Mouse (Mus musculus) midbrain, embryonic 16.5 days (tissue): ENCODE measurements around the gene Cbln1. TPM values are rescaled to one million over a fixed set of nuclear protein-coding genes. Genes with fewer than 3 reads are reported as not detected.
A peak's percentile ranks its signal among the peaks of the same experiment; 100 is the strongest.

ENCODE experiments used
- ATAC-seq: fragments of 200-750 bp; cut with Nextera tagmentation; 2 replicates; pipeline ENCODE4 v1.8.0; 2017; ENCODE audit warnings: moderate TSS enrichment
- H3K27ac ChIP-seq: fragments of 300-500 bp; sonication (generic); 2 replicates; pipeline ENCODE4 v1.5.1; 2014; ENCODE audit warnings: mild to moderate bottlenecking, low read length, mixed read lengths
- H3K27me3 ChIP-seq: fragments of 300-500 bp; sonication (generic); 2 replicates; pipeline ENCODE4 v1.6.1; 2014; ENCODE audit warnings: low read depth, low read length, mixed read lengths; ENCODE audit not compliant: control insufficient read depth, insufficient read depth
- H3K36me3 ChIP-seq: fragments of 300-500 bp; sonication (generic); 2 replicates; pipeline ENCODE4 v1.6.1; 2014; ENCODE audit warnings: mild to moderate bottlenecking, low read length, moderate library complexity, mixed read lengths; ENCODE audit not compliant: control insufficient read depth, insufficient read depth
- H3K4me1 ChIP-seq: fragments of 300-500 bp; sonication (generic); 2 replicates; pipeline ENCODE4 v1.6.1; 2014; ENCODE audit warnings: mild to moderate bottlenecking, low read length, mixed read lengths; ENCODE audit not compliant: control insufficient read depth, insufficient read depth
- H3K4me2 ChIP-seq: fragments of 300-500 bp; sonication (generic); 2 replicates; pipeline ENCODE4 v1.6.1; 2014; ENCODE audit warnings: mild to moderate bottlenecking, low read length, mixed read lengths
- H3K4me3 ChIP-seq: fragments of 300-500 bp; sonication (generic); 2 replicates; pipeline ENCODE4 v1.5.1; 2014; ENCODE audit warnings: low read depth, mild to moderate bottlenecking, low read length, moderate library complexity, mixed read lengths
- H3K9ac ChIP-seq: fragments of 300-500 bp; sonication (generic); 2 replicates; pipeline ENCODE4 v1.6.1; 2014; ENCODE audit warnings: low read depth, low read length, mixed read lengths
- H3K9me3 ChIP-seq: fragments of 300-500 bp; sonication (generic); replicated peaks from 2 replicates; pipeline ENCODE4 v1.6.1; 2014; ENCODE audit warnings: mild to moderate bottlenecking, low read length, mixed read lengths; ENCODE audit not compliant: control insufficient read depth, poor library complexity, severe bottlenecking
- whole genome bisulfite sequencing: fragments of 180-500 bp; shearing (Covaris S2); extraction: QIAGEN DNeasy Blood & Tissue Kit; methylation state at CpG from one replicate; pipeline ENCODE4 v1.1.7; 2014; 5-methylcytosine and 5-hydroxymethylcytosine counted together
- polyA plus RNA-seq: library from polyadenylated mRNA; unstranded; fragments of >200 nt; fragmentation: Nextera tagmentation; extraction: Ambion mirVana; gene quantifications from 2 replicates; pipeline ENCODE4 v1.2.1, GENCODE M21; 2015

Cbln1 gene
- 16.7 and 19.9 TPM in 2 replicates for polyA plus RNA-seq

- H3K9ac ChIP-seq = peak within 1 kb of the TSS; percentile 74
- peak; percentile 94 for ATAC-seq
Observed at GRCm38 (mm10) chr8:87472271-87473236, at the start of gene Cbln1. TSS of gene Cbln1 (minus strand) at chr8:87472609.

GRCm38 (mm10) chr8:87517132-87517531, 44.7 kb upstream of the Cbln1 start:
- no peaks in the 10 kb centered on the region for H3K4me1 ChIP-seq
- 95% methylated on average over 3 of the region's 3 CpGs for WGBS
- no peak overlapping the region for H3K9ac ChIP-seq
- no peaks in the 10 kb centered on the region for H3K36me3 ChIP-seq
- no peaks in the 10 kb centered on the region for H3K27me3 ChIP-seq
- H3K4me2 ChIP-seq = no peak overlapping the region
- H3K4me3 ChIP-seq = no peak overlapping the region
- ATAC-seq = no peak
- H3K27ac ChIP-seq = no peak overlapping the region
- H3K9me3 ChIP-seq = no peaks in the 10 kb centered on the region

More at GRCm38 (mm10) chr8:87472271-87473236, at the start of gene Cbln1:
- H3K4me2 ChIP-seq = peak within 1 kb of the TSS; percentile 97
- peaks cover 10% of the 10 kb centered on the region for H3K27me3 ChIP-seq
- no peaks in the 10 kb centered on the region for H3K36me3 ChIP-seq
- peak within 1 kb of the TSS; percentile 71 for H3K4me3 ChIP-seq
- no peaks in the 10 kb centered on the region for H3K9me3 ChIP-seq
- peaks cover 36% of the 10 kb centered on the region for H3K4me1 ChIP-seq
- under 1% methylated on average over 93 of the region's 122 CpGs for WGBS
- peak within 1 kb of the TSS; percentile 79 for H3K27ac ChIP-seq

- Histone ChIP-seq H3K9me3 (no peaks in the 10 kb centered on the region), H3K4me1 (no peaks in the 10 kb centered on the region; the same call in 1 of the 2 replicates), H3K36me3 (no peaks in the 10 kb centered on the region), H3K4me2 (no peak overlapping the region), H3K9ac (no peak overlapping the region), H3K27ac (no peak overlapping the region), H3K4me3 (no peak overlapping the region), H3K27me3 (no peaks in the 10 kb centered on the region)
- WGBS = 94% methylated on average over 5 of the region's 5 CpGs
- no peak for ATAC-seq
Observed at GRCm38 (mm10) chr8:87513796-87514195, 41.4 kb upstream of the Cbln1 start.

DNA sequence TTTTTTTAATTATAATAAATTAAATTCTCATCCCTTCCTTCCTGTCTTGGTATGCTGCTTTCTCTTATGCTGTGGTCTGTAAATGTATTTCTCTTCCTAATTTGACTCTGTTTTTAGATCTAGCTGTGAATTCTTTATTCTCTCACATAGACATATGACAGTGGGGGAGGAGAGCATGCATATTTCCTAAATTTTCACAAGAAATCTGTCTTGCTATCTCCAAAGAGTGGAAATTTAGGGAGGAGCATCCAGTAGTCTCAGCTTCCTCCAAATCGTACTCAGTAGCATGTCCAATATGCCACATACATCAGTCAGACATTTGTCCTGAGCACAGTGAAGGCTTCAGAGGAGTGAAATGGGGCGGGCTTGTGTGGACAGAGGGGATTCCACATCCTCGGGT, 40.9 kb upstream of the Cbln1 start:
- WGBS = 84% methylated on average over 3 of the region's 3 CpGs
- no peaks in the 10 kb centered on the region for H3K27me3 ChIP-seq
- H3K4me1 ChIP-seq = no peaks in the 10 kb centered on the region; the same call in 1 of the 2 replicates
- no peak overlapping the region for H3K9ac ChIP-seq
- H3K27ac ChIP-seq = no peak overlapping the region
- H3K4me3 ChIP-seq = no peak overlapping the region
- H3K9me3 ChIP-seq = no peaks in the 10 kb centered on the region
- H3K4me2 ChIP-seq = no peak overlapping the region
- no peaks in the 10 kb centered on the region for H3K36me3 ChIP-seq
- ATAC-seq = no peak

DNA sequence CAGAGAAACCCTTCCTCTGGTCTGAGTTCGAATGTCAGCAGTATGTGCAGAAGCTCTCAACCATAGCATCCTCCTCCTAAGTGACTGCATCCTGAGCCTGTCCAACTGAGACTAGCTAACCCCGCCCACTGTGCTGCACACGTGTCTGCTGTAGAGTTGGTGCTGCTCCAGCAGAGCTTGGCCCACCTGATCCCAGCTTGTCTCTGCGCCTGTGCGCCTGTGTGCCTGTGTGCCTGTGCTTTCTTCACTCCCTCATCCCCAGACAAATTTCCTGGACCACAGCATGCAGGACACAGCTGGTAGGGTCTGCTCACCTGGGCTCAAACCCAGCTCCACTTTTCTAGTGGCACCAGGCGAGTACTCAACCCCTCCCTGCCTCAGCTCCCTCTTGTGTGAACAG, 40.2 kb upstream of the Cbln1 start:
- H3K4me2 ChIP-seq = no peak overlapping the region
- H3K4me3 ChIP-seq = no peak overlapping the region
- H3K4me1 ChIP-seq = no peaks in the 10 kb centered on the region; the same call in 1 of the 2 replicates
- no peak overlapping the region for H3K27ac ChIP-seq
- H3K9me3 ChIP-seq = no peaks in the 10 kb centered on the region
- H3K27me3 ChIP-seq = no peaks in the 10 kb centered on the region
- no peak for ATAC-seq
- no peaks in the 10 kb centered on the region for H3K36me3 ChIP-seq
- no peak overlapping the region for H3K9ac ChIP-seq
- WGBS = 90% methylated on average over 6 of the region's 6 CpGs

DNA sequence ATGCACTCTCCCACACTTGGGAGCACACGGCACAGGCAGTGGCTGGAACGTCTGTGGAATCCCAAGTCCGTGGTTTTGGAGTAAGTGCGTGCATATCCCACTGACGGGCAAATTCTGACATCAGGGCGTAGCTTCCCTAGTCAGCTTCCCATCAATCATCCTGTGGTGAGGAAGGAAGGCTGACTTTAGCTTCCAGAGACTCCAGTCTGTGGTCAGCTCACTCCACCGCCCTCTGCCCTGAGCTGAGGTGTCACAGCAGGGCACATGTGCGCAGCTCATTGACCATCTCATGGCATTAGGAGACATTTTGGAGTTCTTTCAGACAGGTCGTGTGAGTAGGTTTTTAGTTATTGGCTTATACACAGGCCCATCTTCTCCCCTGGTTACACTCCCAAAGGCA, 34.6 kb upstream of the Cbln1 start:
- Histone ChIP-seq H3K27me3 (no peaks in the 10 kb centered on the region), H3K4me1 (peaks cover 9% of the 10 kb centered on the region), H3K4me2 (no peak overlapping the region), H3K4me3 (no peak overlapping the region), H3K36me3 (no peaks in the 10 kb centered on the region), H3K9ac (no peak overlapping the region), H3K27ac (no peak overlapping the region), H3K9me3 (no peaks in the 10 kb centered on the region)
- no peak for ATAC-seq
- WGBS = 74% methylated on average over 9 of the region's 9 CpGs

- 67% methylated on average over 5 of the region's 5 CpGs for WGBS
- H3K4me2 ChIP-seq = no peak overlapping the region
Observed at GRCm38 (mm10) chr8:87504441-87504840, 32.0 kb upstream of the Cbln1 start.

GRCm38 (mm10) chr8:87502684-87503083, 30.3 kb upstream of the Cbln1 start:
- no peak overlapping the region for H3K4me2 ChIP-seq
- no peak for ATAC-seq
- H3K27ac ChIP-seq = no peak overlapping the region
- no peaks in the 10 kb centered on the region for H3K9me3 ChIP-seq
- H3K4me3 ChIP-seq = no peak overlapping the region
- no peak overlapping the region for H3K9ac ChIP-seq
- H3K36me3 ChIP-seq = no peaks in the 10 kb centered on the region
- 75% methylated on average over 6 of the region's 6 CpGs for WGBS
- peaks cover 9% of the 10 kb centered on the region for H3K4me1 ChIP-seq
- H3K27me3 ChIP-seq = no peaks in the 10 kb centered on the region

More at GRCm38 (mm10) chr8:87504441-87504840, 32.0 kb upstream of the Cbln1 start:
- no peaks in the 10 kb centered on the region for H3K27me3 ChIP-seq
- H3K9ac ChIP-seq = no peak overlapping the region
- ATAC-seq = no peak
- peaks cover 9% of the 10 kb centered on the region for H3K4me1 ChIP-seq
- no peaks in the 10 kb centered on the region for H3K9me3 ChIP-seq
- H3K27ac ChIP-seq = no peak overlapping the region
- no peak overlapping the region for H3K4me3 ChIP-seq
- H3K36me3 ChIP-seq = no peaks in the 10 kb centered on the region

DNA sequence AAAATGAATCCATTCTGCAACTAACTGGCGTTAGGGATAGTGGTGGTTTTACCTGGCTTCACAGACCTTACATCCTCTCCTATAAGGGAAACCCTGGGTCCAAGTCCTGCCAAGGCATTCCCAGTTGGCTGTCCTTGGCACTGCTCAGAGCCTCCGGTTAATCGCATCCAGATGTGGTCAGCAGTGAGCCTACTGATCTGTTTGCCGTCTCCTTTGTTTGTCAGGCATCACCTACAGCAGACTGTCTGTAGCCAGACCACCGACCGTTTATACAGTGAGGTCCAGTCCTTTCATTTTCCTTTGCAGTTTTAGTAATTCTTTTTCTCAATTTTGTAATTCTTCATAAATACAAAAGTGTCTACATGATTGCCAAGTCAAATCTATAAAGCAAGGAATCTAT, 25.2 kb upstream of the Cbln1 start:
- 83% methylated on average over 6 of the region's 6 CpGs for WGBS

More for the DNA sequence above, 25.2 kb upstream of the Cbln1 start:
- Histone ChIP-seq H3K27ac (no peak overlapping the region), H3K27me3 (no peaks in the 10 kb centered on the region), H3K4me2 (no peak overlapping the region), H3K9me3 (no peaks in the 10 kb centered on the region), H3K4me1 (no peaks in the 10 kb centered on the region), H3K4me3 (no peak overlapping the region), H3K36me3 (no peaks in the 10 kb centered on the region), H3K9ac (no peak overlapping the region)
- no peak for ATAC-seq
